Mouse (Mus musculus) intestine, embryonic 14.5 days (tissue): ENCODE results near the gene Fancc. TPM values are rescaled to one million over a fixed set of nuclear protein-coding genes. Genes with fewer than 3 reads are reported as not detected.

Experiments used
- ATAC-seq: fragments of 200-750 bp; cut with Nextera tagmentation; replicated peaks from 2 replicates; pipeline ENCODE4 v1.8.0; 2017; ENCODE audit warnings: low read depth, moderate number of reproducible peaks, moderate TSS enrichment, moderate library complexity; ENCODE audit not compliant: low FRiP score, low TSS enrichment
- DNase-seq: peaks from one replicate; pipeline ENCODE4 v3.0.0-alpha.2; 2018; ENCODE audit warnings: low spot score
- H3K27ac ChIP-seq: fragments of 300-500 bp; sonication (generic); 2 replicates; pipeline ENCODE4 v1.5.1; 2014; ENCODE audit warnings: low read depth, mild to moderate bottlenecking, control low read depth
- H3K27me3 ChIP-seq: fragments of 300-500 bp; sonication (generic); replicated peaks from 2 replicates; pipeline ENCODE4 v1.6.1; 2014; ENCODE audit warnings: low read length, control low read depth; ENCODE audit not compliant: control insufficient read depth, insufficient read depth
- H3K36me3 ChIP-seq: fragments of 300-500 bp; sonication (generic); 2 replicates; pipeline ENCODE4 v1.6.1; 2014; ENCODE audit warnings: low read length, control low read depth; ENCODE audit not compliant: control insufficient read depth, insufficient read depth
- H3K4me1 ChIP-seq: fragments of 300-500 bp; sonication (generic); replicated peaks from 2 replicates; pipeline ENCODE4 v1.6.1; 2014; ENCODE audit warnings: low read length, control low read depth, mixed read lengths; ENCODE audit not compliant: control insufficient read depth, insufficient read depth
- H3K4me2 ChIP-seq: fragments of 300-500 bp; sonication (generic); 2 replicates; pipeline ENCODE4 v1.6.1; 2014; ENCODE audit warnings: low read length
- H3K4me3 ChIP-seq: fragments of 300-500 bp; sonication (generic); 2 replicates; pipeline ENCODE4 v1.5.1; 2014; ENCODE audit warnings: low read depth, low read length, control low read depth, mixed read lengths
- H3K9ac ChIP-seq: fragments of 300-500 bp; sonication (generic); 2 replicates; pipeline ENCODE4 v1.6.1; 2014; ENCODE audit warnings: mild to moderate bottlenecking, low read length
- H3K9me3 ChIP-seq: fragments of 300-500 bp; sonication (generic); 2 replicates; pipeline ENCODE4 v1.6.1; 2016; ENCODE audit warnings: low read length, control low read depth; ENCODE audit not compliant: control insufficient read depth
- WGBS: fragments of 180-500 bp; shearing (Covaris S2); extraction: QIAGEN DNeasy Blood & Tissue Kit; methylation state at CpG from one replicate; pipeline ENCODE4 v1.1.7; 2014; 5-methylcytosine and 5-hydroxymethylcytosine counted together
- polyA plus RNA-seq: library from polyadenylated mRNA; unstranded; fragments of >200 nt; fragmentation: Nextera tagmentation; extraction: Ambion mirVana; gene quantifications from 2 replicates; pipeline ENCODE4 v1.2.1, GENCODE M21; 2014

Fancc gene
- polyA plus RNA-seq, 1 experiment from 2014 or later = 18.3 TPM

- ATAC-seq = no peak
- Histone ChIP-seq H3K9me3 (no peaks in the 10 kb centered on the region), H3K36me3 (peaks cover 51% of the 10 kb centered on the region), H3K4me2 (no peak overlapping the region), H3K4me1 (no peaks in the 10 kb centered on the region), H3K27me3 (no peaks in the 10 kb centered on the region), H3K9ac (no peak overlapping the region), H3K27ac (no peak overlapping the region), H3K4me3 (no peak overlapping the region)
- no peak for DNase-seq
- WGBS = 78% methylated on average over 6 of the region's 6 CpGs
Observed at GRCm38 (mm10) chr13:63507001-63507556, 10.0 kb upstream of the Fancc start.

GRCm38 (mm10) chr13:63506364-63506763 is 9.3 kb upstream of the Fancc start:
- DNase-seq (no peak), ATAC-seq (no peak)
- no peak overlapping the region for H3K27ac ChIP-seq
- no peaks in the 10 kb centered on the region for H3K27me3 ChIP-seq
- no peak overlapping the region for H3K4me2 ChIP-seq
- peaks cover 44% of the 10 kb centered on the region for H3K36me3 ChIP-seq
- H3K9me3 ChIP-seq = no peaks in the 10 kb centered on the region
- no peak overlapping the region for H3K9ac ChIP-seq
- 27% methylated on average over 1 of the region's 1 CpGs for WGBS
- H3K4me1 ChIP-seq = no peaks in the 10 kb centered on the region
- H3K4me3 ChIP-seq = no peak overlapping the region

- DNase-seq = no peak
- H3K27ac ChIP-seq = no peak overlapping the region
- ATAC-seq = no peak
- H3K9ac ChIP-seq = no peak overlapping the region
- no peak overlapping the region for H3K4me2 ChIP-seq
- H3K4me1 ChIP-seq = no peaks in the 10 kb centered on the region
- no peak overlapping the region for H3K4me3 ChIP-seq
- peaks cover 7% of the 10 kb centered on the region for H3K36me3 ChIP-seq
- H3K27me3 ChIP-seq = no peaks in the 10 kb centered on the region
- WGBS = 90% methylated on average over 2 of the region's 2 CpGs
- H3K9me3 ChIP-seq = no peaks in the 10 kb centered on the region
Observed at GRCm38 (mm10) chr13:63502391-63502790, 5.3 kb upstream of the Fancc start.

GRCm38 (mm10) chr13:63499489-63499888 is 2.4 kb upstream of the Fancc start:
- ATAC-seq (0 out of 2 replicates have a peak, but pooled peaks have one; percentile 43), DNase-seq (no peak)
- WGBS = 67% methylated on average over 2 of the region's 2 CpGs
- Histone ChIP-seq H3K4me1 (no peaks in the 10 kb centered on the region; the same call in 1 of the 2 replicates), H3K27me3 (no peaks in the 10 kb centered on the region), H3K9ac (no peak overlapping the region), H3K27ac (no peak overlapping the region), H3K4me2 (no peak overlapping the region), H3K9me3 (no peaks in the 10 kb centered on the region), H3K4me3 (no peak overlapping the region), H3K36me3 (no peaks in the 10 kb centered on the region)

GRCm38 (mm10) chr13:63487707-63488042 is 9.4 kb downstream of the Fancc start:
- ATAC-seq = no peak
- no peak overlapping the region for H3K4me2 ChIP-seq
- no peak for DNase-seq
- H3K9ac ChIP-seq = no peak overlapping the region
- H3K27me3 ChIP-seq = no peaks in the 10 kb centered on the region
- no peak overlapping the region for H3K4me3 ChIP-seq
- H3K36me3 ChIP-seq = no peaks in the 10 kb centered on the region
- H3K4me1 ChIP-seq = no peaks in the 10 kb centered on the region
- no peak overlapping the region for H3K27ac ChIP-seq
- 56% methylated on average over 7 of the region's 7 CpGs for WGBS
- no peaks in the 10 kb centered on the region for H3K9me3 ChIP-seq

GRCm38 (mm10) chr13:63486791-63487706 is 10.0 kb downstream of the Fancc start:
- ATAC-seq = no peak
- H3K9ac ChIP-seq = no peak overlapping the region

GRCm38 (mm10) chr13:63475356-63475755 is 21.7 kb downstream of the Fancc start:
- H3K4me1 ChIP-seq = no peaks in the 10 kb centered on the region
- no peak overlapping the region for H3K9ac ChIP-seq
- no peak overlapping the region for H3K4me2 ChIP-seq
- no peaks in the 10 kb centered on the region for H3K9me3 ChIP-seq
- WGBS = 49% methylated on average over 8 of the region's 8 CpGs
- H3K27me3 ChIP-seq = no peaks in the 10 kb centered on the region
- H3K4me3 ChIP-seq = no peak overlapping the region
- DNase-seq (no peak), ATAC-seq (no peak)
- no peak overlapping the region for H3K27ac ChIP-seq
- no peaks in the 10 kb centered on the region for H3K36me3 ChIP-seq

More at GRCm38 (mm10) chr13:63486791-63487706, 10.0 kb downstream of the Fancc start:
- no peaks in the 10 kb centered on the region for H3K4me1 ChIP-seq
- no peaks in the 10 kb centered on the region for H3K36me3 ChIP-seq
- H3K9me3 ChIP-seq = no peaks in the 10 kb centered on the region
- WGBS = 35% methylated on average over 18 of the region's 18 CpGs
- no peak overlapping the region for H3K27ac ChIP-seq
- H3K4me3 ChIP-seq = no peak overlapping the region
- no peak for DNase-seq
- H3K4me2 ChIP-seq = 0 out of 2 replicates have a peak overlapping the region, but pooled peaks have one; percentile 4
- no peaks in the 10 kb centered on the region for H3K27me3 ChIP-seq

- H3K9ac ChIP-seq = no peak overlapping the region
- no peak overlapping the region for H3K27ac ChIP-seq
- no peaks in the 10 kb centered on the region for H3K36me3 ChIP-seq
- H3K4me3 ChIP-seq = no peak overlapping the region
- no peaks in the 10 kb centered on the region for H3K4me1 ChIP-seq
- H3K27me3 ChIP-seq = no peaks in the 10 kb centered on the region
- WGBS = 85% methylated on average over 5 of the region's 5 CpGs
- ATAC-seq (no peak), DNase-seq (no peak)
- no peak overlapping the region for H3K4me2 ChIP-seq
- H3K9me3 ChIP-seq = no peaks in the 10 kb centered on the region
Observed at GRCm38 (mm10) chr13:63452898-63453297, 44.2 kb downstream of the Fancc start.
